Mouse (Mus musculus) thymus, adult 2 months (tissue): ENCODE measurements around the gene Ccdc142.

Experiments
- CTCF ChIP-seq: fragments of 200-500 bp; IDR thresholded peaks from 2 replicates; pipeline ENCODE4 v1.5.1; 2012; ENCODE audit warnings: mild to moderate bottlenecking, control low read depth, low read length, moderate library complexity, borderline replicate concordance; ENCODE audit not compliant: control insufficient read depth, poor library complexity, insufficient read depth; ENCODE audit errors: extremely low read depth
- POLR2A ChIP-seq: fragments of 200-500 bp; IDR thresholded peaks from 2 replicates; pipeline ENCODE4 v1.6.1; 2012; ENCODE audit warnings: mild to moderate bottlenecking, low read length, control low read depth, moderate library complexity; ENCODE audit not compliant: control insufficient read depth, poor library complexity, insufficient read depth; ENCODE audit errors: extremely low read depth

DNA sequence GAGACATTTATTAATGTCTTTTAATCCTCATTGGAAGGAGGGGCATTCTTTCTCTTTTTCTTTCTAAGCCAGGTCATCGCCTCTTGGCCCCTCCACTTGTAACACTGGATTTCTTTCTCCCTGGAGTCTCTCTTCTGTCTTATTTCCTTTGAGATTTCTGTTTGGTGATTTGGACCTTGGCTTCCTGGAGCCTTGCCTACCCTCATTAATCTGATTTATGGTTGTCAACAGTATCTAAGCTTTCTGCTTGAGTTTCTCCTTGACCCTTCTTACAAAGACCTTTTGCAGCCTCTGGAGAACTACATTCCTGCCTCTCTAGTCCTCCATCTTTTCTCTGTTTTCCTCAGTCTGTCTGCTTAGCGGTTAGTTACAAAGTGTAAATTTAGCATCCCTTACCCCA, 3.0 kb upstream of the Ccdc142 start:
- TF ChIP-seq POLR2A (no peak), CTCF (no peak)
